Mouse (Mus musculus): ENCODE results near the gene Trim14. TPM values are rescaled to one million over a fixed set of nuclear protein-coding genes. Genes with fewer than 3 reads are reported as not detected.

Gene Trim14
- polyA plus RNA-seq, 1 experiment from 2014 or later, result 4.9 TPM

- Histone ChIP-seq H3K4me3 (ENCODE audit: low read depth, low read length) (no peak overlapping the region), H3K36me3 (ENCODE audit: control insufficient read depth, insufficient read depth, low read length) (peaks cover 20% of the 10 kb centered on the region), H3K9me3 (ENCODE audit: control insufficient read depth, low read depth, low read length) (no peaks in the 10 kb centered on the region), H3K9ac (replicated peaks; ENCODE audit: low read depth, low read length) (no peak overlapping the region), H3K27ac (ENCODE audit: low read length) (no peak overlapping the region), H3K4me1 (ENCODE audit: control insufficient read depth, insufficient read depth, low read length) (peaks cover 22% of the 10 kb centered on the region), H3K4me2 (replicated peaks; ENCODE audit: low read depth, low read length) (no peak overlapping the region), H3K27me3 (ENCODE audit: control insufficient read depth, insufficient read depth, low read length) (no peaks in the 10 kb centered on the region)
- no peak for ATAC-seq (ENCODE audit: insufficient number of reproducible peaks, insufficient read depth, low FRiP score, low read depth)
- WGBS, result 89% methylated on average over 3 of the region's 3 CpGs
Measured at GRCm38 (mm10) chr4:46457186-46457585, 78.8 kb downstream of the Trim14 start.

GRCm38 (mm10) chr4:46456762-46457161 lies 79.2 kb downstream of the Trim14 start:
- Histone ChIP-seq H3K4me3 (ENCODE audit: low read depth, low read length) (no peak overlapping the region), H3K27ac (ENCODE audit: low read length) (no peak overlapping the region), H3K27me3 (ENCODE audit: control insufficient read depth, insufficient read depth, low read length) (no peaks in the 10 kb centered on the region), H3K4me1 (ENCODE audit: control insufficient read depth, insufficient read depth, low read length) (peaks cover 22% of the 10 kb centered on the region), H3K4me2 (replicated peaks; ENCODE audit: low read depth, low read length) (no peak overlapping the region), H3K36me3 (ENCODE audit: control insufficient read depth, insufficient read depth, low read length) (peaks cover 18% of the 10 kb centered on the region), H3K9me3 (ENCODE audit: control insufficient read depth, low read depth, low read length) (no peaks in the 10 kb centered on the region), H3K9ac (replicated peaks; ENCODE audit: low read depth, low read length) (no peak overlapping the region)
- no peak for ATAC-seq (ENCODE audit: insufficient number of reproducible peaks, insufficient read depth, low FRiP score, low read depth)
- 79% methylated on average over 4 of the region's 4 CpGs for WGBS

- WGBS, result 68% methylated on average over 5 of the region's 5 CpGs
- H3K27ac ChIP-seq (ENCODE audit: low read length), result no peak overlapping the region
- no peak overlapping the region for H3K9ac ChIP-seq (replicated peaks; ENCODE audit: low read depth, low read length)
- peak overlapping the region; percentile 84; the same call in 1 of the 2 replicates for H3K4me2 ChIP-seq (replicated peaks; ENCODE audit: low read depth, low read length)
- H3K9me3 ChIP-seq (ENCODE audit: control insufficient read depth, low read depth, low read length), result no peaks in the 10 kb centered on the region
- no peak overlapping the region for H3K4me3 ChIP-seq (ENCODE audit: low read depth, low read length)
- H3K4me1 ChIP-seq (ENCODE audit: control insufficient read depth, insufficient read depth, low read length), result peaks cover 24% of the 10 kb centered on the region
- no peak for ATAC-seq (ENCODE audit: insufficient number of reproducible peaks, insufficient read depth, low FRiP score, low read depth)
- H3K36me3 ChIP-seq (ENCODE audit: control insufficient read depth, insufficient read depth, low read length), result no peaks in the 10 kb centered on the region
- no peaks in the 10 kb centered on the region for H3K27me3 ChIP-seq (ENCODE audit: control insufficient read depth, insufficient read depth, low read length)
Measured at GRCm38 (mm10) chr4:46454097-46454864, 81.7 kb downstream of the Trim14 start.

- Histone ChIP-seq H3K27ac (ENCODE audit: low read length) (peak overlapping the region; percentile 99), H3K4me1 (ENCODE audit: control insufficient read depth, insufficient read depth, low read length) (peaks cover 24% of the 10 kb centered on the region), H3K4me2 (replicated peaks; ENCODE audit: low read depth, low read length) (peak overlapping the region; percentile 84), H3K36me3 (ENCODE audit: control insufficient read depth, insufficient read depth, low read length) (no peaks in the 10 kb centered on the region), H3K9me3 (ENCODE audit: control insufficient read depth, low read depth, low read length) (no peaks in the 10 kb centered on the region), H3K27me3 (ENCODE audit: control insufficient read depth, insufficient read depth, low read length) (no peaks in the 10 kb centered on the region), H3K9ac (replicated peaks; ENCODE audit: low read depth, low read length) (peak overlapping the region; percentile 99), H3K4me3 (ENCODE audit: low read depth, low read length) (peak overlapping the region; percentile 89)
- no peak for ATAC-seq (ENCODE audit: insufficient number of reproducible peaks, insufficient read depth, low FRiP score, low read depth)
- 32% methylated on average over 13 of the region's 13 CpGs for WGBS
Measured at GRCm38 (mm10) chr4:46452855-46453719, 82.9 kb downstream of the Trim14 start.

- 0% methylated on average over 19 of the region's 19 CpGs for WGBS
- H3K9me3 ChIP-seq (ENCODE audit: control insufficient read depth, low read depth, low read length), result no peaks in the 10 kb centered on the region
Measured at GRCm38 (mm10) chr4:46452481-46452850, 83.5 kb downstream of the Trim14 start.

GRCm38 (mm10) chr4:46451758-46452480 lies 84.0 kb downstream of the Trim14 start:
- peak overlapping the region; percentile 99 for H3K9ac ChIP-seq (replicated peaks; ENCODE audit: low read depth, low read length)
- H3K4me2 ChIP-seq (replicated peaks; ENCODE audit: low read depth, low read length), result peak overlapping the region; percentile 84
- H3K27ac ChIP-seq (ENCODE audit: low read length), result peak overlapping the region; percentile 99
- H3K9me3 ChIP-seq (ENCODE audit: control insufficient read depth, low read depth, low read length), result no peaks in the 10 kb centered on the region
- ATAC-seq (ENCODE audit: insufficient number of reproducible peaks, insufficient read depth, low FRiP score, low read depth), result peak; percentile 16
- peak overlapping the region; percentile 89 for H3K4me3 ChIP-seq (ENCODE audit: low read depth, low read length)
- no peaks in the 10 kb centered on the region for H3K36me3 ChIP-seq (ENCODE audit: control insufficient read depth, insufficient read depth, low read length)
- H3K4me1 ChIP-seq (ENCODE audit: control insufficient read depth, insufficient read depth, low read length), result peaks cover 24% of the 10 kb centered on the region
- WGBS, result 0% methylated on average over 46 of the region's 111 CpGs
- H3K27me3 ChIP-seq (ENCODE audit: control insufficient read depth, insufficient read depth, low read length), result no peaks in the 10 kb centered on the region

More at GRCm38 (mm10) chr4:46452481-46452850, 83.5 kb downstream of the Trim14 start:
- Histone ChIP-seq H3K4me3 (ENCODE audit: low read depth, low read length) (peak overlapping the region; percentile 89), H3K36me3 (ENCODE audit: control insufficient read depth, insufficient read depth, low read length) (no peaks in the 10 kb centered on the region), H3K27ac (ENCODE audit: low read length) (peak overlapping the region; percentile 99), H3K9ac (replicated peaks; ENCODE audit: low read depth, low read length) (peak overlapping the region; percentile 99), H3K4me2 (replicated peaks; ENCODE audit: low read depth, low read length) (peak overlapping the region; percentile 84), H3K27me3 (ENCODE audit: control insufficient read depth, insufficient read depth, low read length) (no peaks in the 10 kb centered on the region), H3K4me1 (ENCODE audit: control insufficient read depth, insufficient read depth, low read length) (peaks cover 24% of the 10 kb centered on the region)
- peak; percentile 43; the same call in 1 of the 2 replicates for ATAC-seq (ENCODE audit: insufficient number of reproducible peaks, insufficient read depth, low FRiP score, low read depth)

- peak overlapping the region; percentile 99 for H3K27ac ChIP-seq (ENCODE audit: low read length)
- H3K4me3 ChIP-seq (ENCODE audit: low read depth, low read length), result peak overlapping the region; percentile 89
- 1% methylated on average over 51 of the region's 70 CpGs for WGBS
- peaks cover 24% of the 10 kb centered on the region for H3K4me1 ChIP-seq (ENCODE audit: control insufficient read depth, insufficient read depth, low read length)
- no peaks in the 10 kb centered on the region for H3K36me3 ChIP-seq (ENCODE audit: control insufficient read depth, insufficient read depth, low read length)
- H3K9me3 ChIP-seq (ENCODE audit: control insufficient read depth, low read depth, low read length), result no peaks in the 10 kb centered on the region
- H3K4me2 ChIP-seq (replicated peaks; ENCODE audit: low read depth, low read length), result peak overlapping the region; percentile 84
- peak; percentile 19 for ATAC-seq (ENCODE audit: insufficient number of reproducible peaks, insufficient read depth, low FRiP score, low read depth)
- H3K27me3 ChIP-seq (ENCODE audit: control insufficient read depth, insufficient read depth, low read length), result no peaks in the 10 kb centered on the region
- peak overlapping the region; percentile 99 for H3K9ac ChIP-seq (replicated peaks; ENCODE audit: low read depth, low read length)
Measured at GRCm38 (mm10) chr4:46451240-46451757, 84.6 kb downstream of the Trim14 start.

All from stomach, embryonic 14.5 days (tissue).